Mouse (Mus musculus): ENCODE results near the gene Pnldc1.

- no peak for TF ChIP-seq CTCF (IDR thresholded peaks at IDR 0.05; ENCODE audit: low read depth)
- TF ChIP-seq EP300 (IDR thresholded peaks at IDR 0.05; ENCODE audit: low read depth): no peak
These were observed 5.5 kb upstream of the Pnldc1 start, which contains the start of gene Tcp1 for GRCm38 (mm10) chr17:12915488-12915880.

Measured in heart, postnatal 0 days (tissue).